Mouse (Mus musculus): ENCODE data around the gene Cblb.

DNA sequence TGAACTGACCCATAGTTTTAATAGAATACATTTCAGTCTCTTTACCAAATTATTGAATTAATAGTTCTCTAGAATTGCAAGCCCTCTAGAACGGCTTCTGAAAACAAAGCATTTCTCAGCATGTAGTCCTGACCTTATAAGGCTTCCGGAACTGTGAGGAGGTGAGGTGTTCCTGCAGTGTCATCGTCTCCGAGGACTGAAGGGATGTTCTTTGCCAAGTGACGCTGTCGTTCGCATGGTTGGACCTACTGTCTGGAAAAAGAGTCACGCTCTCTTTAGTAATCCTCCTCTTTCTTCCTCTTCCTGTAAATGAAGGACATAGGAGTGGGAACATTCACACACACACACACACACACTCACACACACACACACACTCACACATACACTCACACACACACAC is 45.6 kb upstream of the Cblb start:
- TF ChIP-seq EP300 (IDR thresholded peaks at IDR 0.05; ENCODE audit: low read depth) (no peak), CTCF (IDR thresholded peaks at IDR 0.05; ENCODE audit: low read depth) (no peak)
